In genomic region chr9:57342906-57343474, GRCm38 (mm10) we compare ENCODE assay signal across 26 mouse cellular contexts.
DNase-seq lines count a peak whose midpoint lies in the region; ATAC-seq and TF ChIP-seq lines count a peak whose summit lies in the region.
"Had no signal": no experiment of that assay in that cellular context is flagged by ENCODE, and none has a peak within 500 bp of the region (broad histone marks: within the 10 kb centered on the region; RNA-seq: fewer than 3 reads in every experiment).

No protein-coding gene starts in this region.

- 81% methylated on average over 6 of the region's 6 CpGs for WGBS in embryonic facial prominence, embryonic 14.5 days
- 87% methylated on average over 6 of the region's 6 CpGs for WGBS in embryonic facial prominence, embryonic 10.5 days
- 38% methylated on average over 6 of the region's 6 CpGs for WGBS in lung, postnatal 0 days
- WGBS in lung, adult 2 months = 36% methylated on average over 6 of the region's 6 CpGs

- no peaks in the 10 kb centered on the region for H3K27me3 ChIP-seq in embryonic facial prominence, embryonic 14.5 days (replicated peaks; ENCODE audit: control insufficient read depth, insufficient read depth, low read length)
- H3K27me3 ChIP-seq in embryonic facial prominence, embryonic 10.5 days (replicated peaks; ENCODE audit: low read depth, poor library complexity, severe bottlenecking) = no peaks in the 10 kb centered on the region
- H3K27me3 ChIP-seq in lung, postnatal 0 days (replicated peaks; ENCODE audit: insufficient read depth, low read length) = no peaks in the 10 kb centered on the region
- H3K27me3 ChIP-seq: embryonic facial prominence, embryonic 15.5 days; forebrain, embryonic 12.5 days; heart, embryonic 13.5 days; hindbrain, embryonic 15.5 days; neural tube, embryonic 13.5 days had no signal

- no peak for DNase-seq in embryonic facial prominence, embryonic 14.5 days (ENCODE audit: low spot score)
- DNase-seq in embryonic facial prominence, embryonic 10.5 days (ENCODE audit: low spot score) = no peak
- DNase-seq in kidney, postnatal 10 days = peak; percentile 33
- no peak for DNase-seq in kidney, adult 9 months
- DNase-seq in lung, postnatal 0 days (ENCODE audit: low spot score) = peak; percentile 66
- no peak for DNase-seq in lung, adult 2 months
- DNase-seq in induced T-regulatory cell, adult 2 months (ENCODE audit: low read depth) = peak; percentile 25
- DNase-seq in left cerebral cortex, postnatal 25 days (ENCODE audit: low spot score in 2 of 2) = no peak
- DNase-seq: adrenal gland, adult 2 months; adrenal gland, postnatal 36 days; cerebellum, adult 18-20 months; cerebellum, postnatal 10 days; forebrain, postnatal 0 days; heart, postnatal 10 days; kidney, adult 18-20 months; layer of hippocampus, adult 9-11 months; liver; right cerebral cortex, postnatal 4 days had no signal

- no peak overlapping the region for H3K4me2 ChIP-seq in embryonic facial prominence, embryonic 14.5 days (ENCODE audit: low read depth, low read length)
- H3K4me2 ChIP-seq in lung, postnatal 0 days (replicated peaks; ENCODE audit: low read depth, low read length) = no peak overlapping the region
- H3K4me2 ChIP-seq: embryonic facial prominence, embryonic 15.5 days; forebrain, embryonic 12.5 days; heart, embryonic 13.5 days; hindbrain, embryonic 15.5 days; midbrain, embryonic 11.5 days; neural tube, embryonic 13.5 days had no signal

- no peaks in the 10 kb centered on the region for H3K36me3 ChIP-seq in embryonic facial prominence, embryonic 14.5 days (ENCODE audit: control insufficient read depth, insufficient read depth, low read length)
- H3K36me3 ChIP-seq in embryonic facial prominence, embryonic 10.5 days (replicated peaks) = no peaks in the 10 kb centered on the region
- no peaks in the 10 kb centered on the region for H3K36me3 ChIP-seq in lung, postnatal 0 days (ENCODE audit: insufficient read depth, low read length)
- H3K36me3 ChIP-seq: embryonic facial prominence, embryonic 15.5 days; forebrain, embryonic 12.5 days; heart, embryonic 13.5 days; hindbrain, embryonic 15.5 days; neural tube, embryonic 13.5 days had no signal

- no peak overlapping the region for H3K27ac ChIP-seq in embryonic facial prominence, embryonic 14.5 days (replicated peaks; ENCODE audit: low read depth, low read length)
- H3K27ac ChIP-seq in embryonic facial prominence, embryonic 10.5 days (replicated peaks) = no peak overlapping the region
- 0 out of 2 replicates have a peak overlapping the region, but pooled peaks have one; percentile 26 for H3K27ac ChIP-seq in lung, postnatal 0 days (ENCODE audit: low read length)
- H3K27ac ChIP-seq: embryonic facial prominence, embryonic 15.5 days; forebrain, embryonic 12.5 days; heart, embryonic 13.5 days; hindbrain, embryonic 15.5 days; liver, embryonic 14.5 days; neural tube, embryonic 13.5 days; stomach, postnatal 0 days had no signal

- no peaks in the 10 kb centered on the region for H3K4me1 ChIP-seq in embryonic facial prominence, embryonic 14.5 days (ENCODE audit: control insufficient read depth, insufficient read depth, low read length)
- no peaks in the 10 kb centered on the region for H3K4me1 ChIP-seq in embryonic facial prominence, embryonic 10.5 days
- H3K4me1 ChIP-seq in lung, postnatal 0 days (ENCODE audit: insufficient read depth, low read depth, low read length) = no peaks in the 10 kb centered on the region
- no peaks in the 10 kb centered on the region for H3K4me1 ChIP-seq in lung, adult 2 months (ENCODE audit: control insufficient read depth, insufficient read depth, low read length)
- H3K4me1 ChIP-seq: embryonic facial prominence, embryonic 15.5 days; forebrain, embryonic 12.5 days; hindbrain, embryonic 15.5 days; neural tube, embryonic 13.5 days had no signal

- H3K9me3 ChIP-seq in embryonic facial prominence, embryonic 14.5 days (ENCODE audit: control insufficient read depth, low read length) = no peaks in the 10 kb centered on the region
- H3K9me3 ChIP-seq in embryonic facial prominence, embryonic 10.5 days = no peaks in the 10 kb centered on the region
- no peaks in the 10 kb centered on the region for H3K9me3 ChIP-seq in lung, postnatal 0 days (ENCODE audit: low read length)
- H3K9me3 ChIP-seq: embryonic facial prominence, embryonic 15.5 days; forebrain, embryonic 12.5 days; heart, embryonic 13.5 days; hindbrain, embryonic 15.5 days; neural tube, embryonic 13.5 days had no signal

- peak; percentile 90 for TF ChIP-seq EP300 in lung, postnatal 0 days (IDR thresholded peaks at IDR 0.05)

- H3K9ac ChIP-seq in embryonic facial prominence, embryonic 14.5 days (ENCODE audit: low read depth, low read length) = no peak overlapping the region
- H3K9ac ChIP-seq in lung, postnatal 0 days (replicated peaks; ENCODE audit: low read depth) = no peak overlapping the region
- H3K9ac ChIP-seq: embryonic facial prominence, embryonic 15.5 days; forebrain, embryonic 12.5 days; forebrain, postnatal 0 days; heart, embryonic 13.5 days; hindbrain, embryonic 15.5 days; liver, embryonic 14.5 days; neural tube, embryonic 13.5 days had no signal

- TF ChIP-seq POLR2A in lung, adult 2 months (IDR thresholded peaks at IDR 0.05; ENCODE audit: borderline replicate concordance, extremely low read depth, low read depth, low read length) = no peak

- ATAC-seq in embryonic facial prominence, embryonic 14.5 days (ENCODE audit: low read depth) = peak; percentile 44; the same call in 1 of the 2 replicates
- ATAC-seq in lung, postnatal 0 days = peak; percentile 83
- ATAC-seq: forebrain, postnatal 0 days had no signal

- intact Hi-C loops in left cerebral cortex, postnatal 25 days (cut with DNase I) = no loop called here

- no peak overlapping the region for H3K4me3 ChIP-seq in embryonic facial prominence, embryonic 14.5 days (ENCODE audit: low read depth, low read length)
- no peak overlapping the region for H3K4me3 ChIP-seq in embryonic facial prominence, embryonic 10.5 days
- H3K4me3 ChIP-seq in lung, postnatal 0 days (ENCODE audit: low read depth, low read length) = no peak overlapping the region
- no peak overlapping the region for H3K4me3 ChIP-seq in lung, adult 2 months (replicated peaks; ENCODE audit: extremely low read depth, low read depth, low read length)
- H3K4me3 ChIP-seq: embryonic facial prominence, embryonic 15.5 days; forebrain, embryonic 12.5 days; heart, embryonic 13.5 days; hindbrain, embryonic 15.5 days; neural tube, embryonic 13.5 days had no signal

- no peak for TF ChIP-seq CTCF in lung, postnatal 0 days (IDR thresholded peaks at IDR 0.05)
- TF ChIP-seq CTCF in lung, adult 2 months (IDR thresholded peaks at IDR 0.05; ENCODE audit: insufficient read depth, low read length) = no peak

Comparison
In these comparisons a context has a peak if more than half of its experiments do, and no peak if none do; other contexts are left out.
1. DNase-seq: peak in kidney, postnatal 10 days (single experiment), lung, postnatal 0 days (single experiment) and induced T-regulatory cell, adult 2 months (single experiment); none in embryonic facial prominence, embryonic 14.5 days (single experiment), embryonic facial prominence, embryonic 10.5 days (single experiment), kidney, adult 9 months (single experiment), lung, adult 2 months (single experiment) and left cerebral cortex, postnatal 25 days (0 of 2).